In genomic region chr7:124335635-124336034, GRCm38 (mm10) we compare ENCODE assay signal across 16 mouse cellular contexts.
DNase-seq lines count a peak whose midpoint lies in the region; TF ChIP-seq lines count a peak whose summit lies in the region.
"Had no signal": no experiment of that assay in that cellular context is flagged by ENCODE, and none has a peak within 500 bp of the region (broad histone marks: within the 10 kb centered on the region; RNA-seq: fewer than 3 reads in every experiment).

No protein-coding gene starts in this region.

- no peaks in the 10 kb centered on the region for H3K4me1 ChIP-seq in cerebellum, adult 2 months (ENCODE audit: control insufficient read depth, insufficient read depth, low read length)
- H3K4me1 ChIP-seq: forebrain, embryonic 15.5 days; liver, embryonic 12.5 days; neural tube, embryonic 12.5 days; stomach, embryonic 15.5 days had no signal

- H3K27me3 ChIP-seq in cerebellum, adult 2 months (ENCODE audit: control insufficient read depth, insufficient read depth, low read length) = no peaks in the 10 kb centered on the region
- H3K27me3 ChIP-seq: forebrain, embryonic 15.5 days; liver, embryonic 12.5 days; neural tube, embryonic 12.5 days; stomach, embryonic 15.5 days had no signal

- peak; percentile 22 to 49 for DNase-seq in cerebellum, postnatal 10 days
- DNase-seq in cerebellum, adult 2 months = no peak
- DNase-seq in embryo, embryonic 10.5 days (ENCODE audit: low spot score) = peak; percentile 45
- peak; percentile 42 for DNase-seq in hindlimb bud, embryonic 11.5 days (ENCODE audit: extremely low spot score, low read depth, low spot score)
- DNase-seq in lung, postnatal 25 days (ENCODE audit: low spot score) = peak; percentile 4
- no peak for DNase-seq in right cerebral cortex, postnatal 36 days (ENCODE audit: low spot score in 2 of 2)
- no peak for DNase-seq in adrenal gland, postnatal 4 days (ENCODE audit: low spot score in 2 of 2)
- no peak for DNase-seq in layer of hippocampus, adult 8-10 months (ENCODE audit: low spot score in 2 of 2)
- DNase-seq: adrenal gland, postnatal 36 days; gastrocnemius, postnatal 10 days; spleen, adult 18-20 months had no signal

- TF ChIP-seq CTCF in cerebellum, adult 2 months (IDR thresholded peaks at IDR 0.05; ENCODE audit: borderline replicate concordance, insufficient read depth, low read depth, low read length) = no peak

- no peak for TF ChIP-seq POLR2A in cerebellum, adult 2 months (IDR thresholded peaks at IDR 0.05; ENCODE audit: borderline replicate concordance, insufficient read depth, low read length)

- 21% methylated on average over 1 of the region's 1 CpGs for WGBS in cerebellum, adult 2 months

- H3K27ac ChIP-seq in cerebellum, adult 2 months (ENCODE audit: insufficient read depth, low read length) = no peak overlapping the region
- H3K27ac ChIP-seq: forebrain, embryonic 15.5 days; kidney, postnatal 0 days; liver, embryonic 12.5 days; neural tube, embryonic 12.5 days; stomach, embryonic 15.5 days had no signal

- H3K4me3 ChIP-seq in cerebellum, adult 2 months (replicated peaks; ENCODE audit: insufficient read depth, low read depth, low read length) = no peak overlapping the region
- H3K4me3 ChIP-seq: forebrain, embryonic 15.5 days; liver, embryonic 12.5 days; neural tube, embryonic 12.5 days; stomach, embryonic 15.5 days had no signal

Comparison
In these comparisons a context has a peak if more than half of its experiments do, and no peak if none do; other contexts are left out.
1. DNase-seq: peak in cerebellum, postnatal 10 days (2 of 2), embryo, embryonic 10.5 days (single experiment), hindlimb bud, embryonic 11.5 days (single experiment) and lung, postnatal 25 days (single experiment); none in cerebellum, adult 2 months (0 of 2), right cerebral cortex, postnatal 36 days (0 of 2), adrenal gland, postnatal 4 days (0 of 2) and layer of hippocampus, adult 8-10 months (0 of 2).